Mouse (Mus musculus): Measurements from ENCODE around the gene Slc17a2.
"Not testable (repeated sequence)": the region's sequence is repeated elsewhere in the genome, so short reads cannot be mapped to it uniquely, and the experiment has no call there.

DNA sequence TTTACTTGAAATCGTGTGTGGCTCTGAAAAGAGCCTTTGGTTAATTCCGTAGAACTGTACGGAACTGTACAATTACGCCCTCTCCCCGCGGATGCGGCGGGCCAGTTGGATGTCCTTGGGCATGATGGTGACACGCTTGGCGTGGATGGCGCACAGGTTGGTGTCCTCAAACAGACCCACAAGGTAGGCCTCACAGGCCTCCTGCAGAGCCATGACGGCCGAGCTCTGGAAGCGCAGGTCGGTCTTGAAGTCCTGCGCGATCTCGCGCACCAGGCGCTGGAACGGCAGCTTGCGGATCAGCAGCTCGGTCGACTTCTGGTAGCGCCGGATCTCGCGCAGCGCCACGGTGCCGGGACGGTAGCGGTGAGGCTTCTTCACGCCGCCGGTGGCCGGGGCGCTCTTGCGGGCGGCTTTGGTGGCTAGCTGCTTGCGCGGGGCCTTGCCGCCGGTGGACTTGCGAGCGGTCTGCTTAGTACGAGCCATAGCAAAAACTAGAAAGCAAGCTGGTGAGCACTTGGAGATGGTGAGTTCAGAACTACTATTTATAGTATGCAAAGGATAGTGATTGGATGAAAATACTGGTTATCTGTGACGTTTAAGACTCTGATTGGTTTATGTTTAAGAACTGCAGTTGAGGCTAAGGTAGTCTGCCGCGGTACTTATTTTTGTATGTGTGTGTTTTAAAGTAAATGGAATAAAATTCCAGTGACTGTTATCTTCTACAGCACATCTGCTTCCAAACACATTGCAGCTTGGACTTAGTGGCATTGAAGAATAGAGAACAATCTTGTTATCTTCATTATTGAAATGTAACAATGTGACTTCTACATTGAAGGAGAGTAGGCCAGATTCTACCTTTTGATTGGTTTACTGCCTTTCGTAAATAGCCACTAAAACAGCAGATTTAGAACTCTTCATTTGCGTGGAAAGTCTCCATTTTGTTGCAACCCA is 44.6 kb upstream of the Slc17a2 start, which contains the start of gene Hist1h3a:
- TF ChIP-seq CTCF (IDR thresholded peaks at IDR 0.05; ENCODE audit: insufficient read depth, low read length) = not testable (repeated sequence)
- peak; percentile 46; the same call in 1 of the 2 replicates for TF ChIP-seq POLR2A (IDR thresholded peaks at IDR 0.05; ENCODE audit: borderline replicate concordance, extremely low read depth, low read depth, low read length)
